Mouse (Mus musculus) testis, postnatal 10 days (tissue): Measurements from ENCODE around the gene Rxfp3.

Experiments used
- DNase-seq: peaks from one replicate; pipeline ENCODE4 v3.0.0; 2021; ENCODE audit warnings: low spot score

The Rxfp3 gene

DNA sequence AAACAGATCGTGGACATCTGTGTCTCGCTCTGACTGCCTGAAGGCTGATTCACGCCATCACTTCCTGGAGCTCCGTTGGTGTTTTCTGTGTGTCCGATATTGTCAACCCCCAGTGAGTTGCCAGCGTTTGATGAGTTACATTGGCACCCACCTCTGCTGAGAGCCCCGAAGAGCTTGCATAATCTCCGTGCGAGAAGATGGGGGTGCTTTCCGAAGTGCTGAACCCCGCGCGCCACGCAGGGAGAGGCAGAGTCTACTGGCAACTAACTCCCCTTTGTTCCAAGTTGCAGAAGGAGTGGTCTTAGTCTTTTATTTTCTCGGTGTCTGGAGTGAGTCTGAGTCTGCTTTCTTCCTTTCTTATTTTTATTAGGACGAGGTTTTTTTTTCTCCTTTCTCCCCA is at the start of gene Rxfp3:
TSS of gene Rxfp3 (minus strand) at position 281 of the 400 bp plus-strand sequence.
- DNase-seq: peak; percentile 46

DNA sequence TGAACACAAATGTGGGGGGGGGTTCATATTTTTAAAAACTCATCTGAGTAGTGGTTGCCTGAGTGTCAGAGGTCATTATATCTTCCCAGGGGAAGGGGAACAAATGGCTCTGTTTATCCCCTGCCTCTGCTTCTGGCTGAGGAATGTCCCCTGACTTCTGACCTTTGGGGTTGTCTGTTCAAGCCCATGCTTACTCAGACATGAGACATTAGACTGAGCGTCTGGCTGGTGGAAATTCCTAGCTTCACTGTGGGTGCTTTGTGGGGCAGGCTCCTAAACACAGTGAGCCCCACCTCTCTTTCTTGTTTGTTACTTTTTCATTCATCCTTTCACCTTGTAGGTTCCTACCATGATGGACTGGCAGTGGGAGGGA is 47.2 kb upstream of the Rxfp3 start:
- no peak for DNase-seq

DNA sequence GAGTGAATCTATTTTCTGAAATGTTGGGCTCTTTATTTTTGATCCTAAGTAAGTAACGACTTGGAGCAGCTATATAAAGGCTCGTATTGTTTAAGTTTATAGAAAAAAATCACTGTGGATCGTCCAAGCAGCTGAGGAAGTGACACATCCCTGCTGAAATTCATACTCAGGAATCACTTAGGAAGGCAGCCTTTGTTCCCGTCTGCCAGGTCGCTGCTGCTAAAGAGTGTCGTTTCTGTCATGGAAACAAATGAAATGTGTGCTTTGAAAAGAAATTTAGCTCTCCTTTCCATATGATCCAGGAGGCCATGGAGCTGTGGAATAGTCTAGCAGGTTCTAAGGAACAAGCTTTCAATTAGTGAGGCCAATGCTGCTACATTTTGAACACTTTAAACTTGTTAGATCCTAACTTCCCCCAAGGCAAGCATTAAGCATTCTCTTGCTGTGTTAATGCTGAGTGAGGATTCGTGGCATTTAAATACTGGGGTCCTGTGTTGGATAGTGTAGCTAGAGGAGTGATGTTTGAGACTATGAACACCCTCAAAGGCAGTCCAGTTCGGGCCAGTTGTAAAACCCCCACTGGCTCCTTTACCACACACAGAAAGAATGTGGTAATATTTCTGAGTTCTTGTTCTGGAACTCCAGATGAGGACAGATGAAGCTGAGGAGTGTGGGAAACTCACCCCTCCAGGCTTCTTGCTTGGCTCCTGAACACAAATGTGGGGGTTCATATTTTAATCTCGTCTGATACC is 46.6 kb upstream of the Rxfp3 start:
- DNase-seq: no peak

DNA sequence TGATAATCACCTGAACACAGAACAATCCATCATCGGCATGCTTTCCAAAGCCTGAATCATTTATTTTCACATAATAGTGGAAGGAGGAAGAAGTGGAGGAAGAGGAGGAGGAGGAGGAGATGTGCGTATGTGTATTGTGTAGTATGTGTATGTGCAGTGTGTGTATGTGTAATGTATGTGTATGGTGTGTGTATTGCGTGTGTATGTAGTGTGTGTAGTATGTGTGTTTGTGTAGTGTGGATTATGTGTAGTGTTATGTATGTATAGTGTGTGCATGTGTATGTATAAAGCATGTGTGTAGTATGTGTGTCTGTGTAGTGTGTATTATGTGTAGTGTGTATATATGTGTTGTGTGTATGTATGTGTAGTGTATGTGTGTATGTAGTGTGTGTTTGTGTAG is 45.9 kb upstream of the Rxfp3 start:
- DNase-seq: no peak

DNA sequence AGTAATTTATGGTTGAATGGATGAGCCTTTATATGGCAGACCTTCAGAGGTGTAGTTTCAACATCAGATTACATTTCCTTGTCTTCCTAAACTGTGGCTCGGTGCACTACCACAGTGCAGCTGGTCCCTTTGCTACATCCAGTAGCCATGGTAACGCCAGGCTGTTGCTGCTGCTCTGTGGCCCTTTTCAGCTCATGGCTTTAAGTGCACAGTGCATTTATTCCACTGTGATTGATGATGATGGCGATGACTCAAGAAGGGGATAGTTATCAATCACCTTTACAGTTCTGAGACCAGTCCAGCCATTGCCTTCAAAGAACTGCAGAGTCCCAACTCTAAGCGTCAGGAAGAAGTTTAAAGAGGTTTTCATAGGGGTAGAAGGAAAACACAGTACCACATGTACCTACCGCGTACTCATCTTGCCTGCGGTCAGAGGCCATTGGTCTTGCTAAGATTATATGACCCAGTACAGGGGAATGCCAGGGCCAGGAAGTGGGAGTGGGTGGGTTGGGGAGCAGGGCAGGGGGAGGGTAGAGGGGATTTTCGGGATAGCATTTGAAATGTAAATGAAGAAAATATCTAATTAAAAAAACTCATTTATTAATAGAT is 45.3 kb upstream of the Rxfp3 start:
- DNase-seq: no peak

DNA sequence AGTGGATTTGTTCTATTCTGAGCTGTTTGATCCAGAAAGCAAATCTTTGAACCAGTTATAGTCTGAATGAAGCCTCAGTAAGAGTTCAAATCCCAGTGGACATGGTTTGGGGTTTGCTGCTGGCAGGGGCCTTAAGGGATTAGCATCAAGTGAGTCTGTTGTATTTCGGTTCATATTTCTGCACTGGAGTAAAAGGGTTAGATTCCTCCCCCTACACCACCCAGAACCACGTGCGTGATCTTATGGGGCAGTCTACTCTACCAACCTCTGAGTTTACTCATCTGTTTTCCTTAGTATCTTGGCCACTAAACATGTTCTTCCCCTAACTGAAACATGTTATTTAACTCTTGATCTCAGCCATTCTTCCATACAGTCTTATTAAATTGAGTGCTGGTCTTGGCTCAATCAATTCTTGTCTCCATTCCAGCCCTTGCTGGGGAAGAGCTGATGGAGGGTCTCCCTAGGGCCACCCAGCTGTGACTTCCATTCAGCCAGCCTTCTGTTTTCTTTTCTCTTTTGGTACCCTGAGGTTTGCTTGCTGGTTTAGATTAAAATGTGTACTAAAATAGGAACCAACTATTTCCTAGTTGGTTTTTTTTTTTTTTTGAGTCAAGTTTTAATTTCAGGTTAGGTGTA is 38.1 kb upstream of the Rxfp3 start:
- DNase-seq: no peak

GRCm38 (mm10) chr15:11067891-11068290 is 30.1 kb upstream of the Rxfp3 start:
- no peak for DNase-seq

GRCm38 (mm10) chr15:11066299-11066698 is 28.5 kb upstream of the Rxfp3 start:
- no peak for DNase-seq

DNA sequence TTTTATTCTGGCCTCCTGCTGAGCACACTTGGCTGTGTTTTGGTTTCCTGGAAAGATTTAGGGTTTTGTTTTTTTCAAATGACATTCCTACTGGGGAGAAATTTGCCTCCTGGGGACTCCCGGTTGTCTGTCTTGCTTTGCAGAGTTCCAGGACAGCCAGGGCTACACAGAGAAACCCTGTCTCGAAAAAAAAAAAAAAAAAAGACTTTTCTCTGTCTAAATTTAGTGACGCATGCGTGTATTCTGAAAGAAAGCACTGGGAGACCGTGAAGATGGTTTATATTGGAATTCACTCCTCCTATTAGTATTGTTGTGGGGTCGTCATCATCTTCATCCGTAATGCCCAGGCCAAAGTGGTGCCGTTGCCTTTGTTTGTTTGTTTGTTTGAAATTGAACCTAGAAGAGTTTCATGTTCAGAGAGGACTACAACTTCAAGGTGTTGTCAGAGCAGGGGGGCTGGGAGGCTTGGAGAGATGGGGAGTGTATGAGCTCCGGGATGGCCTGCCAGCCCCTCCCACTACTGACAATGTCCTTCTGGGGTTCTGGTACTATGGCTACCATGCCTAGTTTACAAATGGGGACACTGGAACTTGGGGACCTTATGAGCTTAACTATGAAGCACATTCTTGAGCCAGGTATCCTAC is 27.9 kb upstream of the Rxfp3 start:
- no peak for DNase-seq

DNA sequence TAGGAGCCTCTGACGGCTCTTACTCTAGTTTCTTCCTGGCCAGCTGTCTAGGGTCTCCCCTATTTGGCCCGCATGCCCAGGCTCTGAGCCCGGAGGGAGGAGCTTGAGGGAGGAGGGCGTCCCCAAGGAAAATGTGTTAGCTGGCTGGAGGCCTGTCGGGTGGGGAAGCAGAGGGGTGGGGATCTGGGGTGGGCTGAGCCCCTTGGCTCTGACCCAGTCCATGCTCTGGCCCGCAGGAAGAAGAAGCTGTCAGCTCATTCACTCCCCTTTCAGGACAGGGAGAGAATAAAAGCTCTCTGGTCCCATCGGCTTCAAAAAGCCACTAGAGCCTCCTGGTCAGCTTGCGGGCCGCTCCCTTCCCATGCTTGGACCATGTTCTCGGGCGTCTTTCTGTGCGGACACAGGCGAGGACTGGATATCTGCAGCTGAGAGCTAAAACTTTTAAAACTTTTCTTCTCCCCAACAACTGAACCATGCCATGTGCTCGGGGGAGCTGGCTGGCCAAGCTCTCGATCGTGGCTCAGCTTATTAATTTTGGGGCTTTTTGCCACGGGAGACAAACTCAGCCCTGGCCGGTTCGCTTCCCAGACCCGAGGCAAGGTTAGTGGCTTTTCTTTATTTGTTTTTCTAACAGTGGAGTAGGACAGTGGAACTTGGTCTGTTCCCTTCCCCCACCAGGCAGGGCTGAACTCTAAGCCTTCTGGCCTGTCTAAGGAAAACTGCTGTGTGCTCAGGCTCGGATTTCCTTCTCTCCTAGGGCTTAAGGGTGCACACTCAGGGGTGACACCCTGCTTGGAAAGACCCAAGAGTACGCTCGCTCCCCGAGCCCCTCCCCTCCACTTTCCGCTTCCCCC is 27.0 kb upstream of the Rxfp3 start, which contains the start of gene Adamts12:
TSS of gene Adamts12 (plus strand) at position 233 of the 854 bp plus-strand sequence.
- peak; percentile 76 for DNase-seq

DNA sequence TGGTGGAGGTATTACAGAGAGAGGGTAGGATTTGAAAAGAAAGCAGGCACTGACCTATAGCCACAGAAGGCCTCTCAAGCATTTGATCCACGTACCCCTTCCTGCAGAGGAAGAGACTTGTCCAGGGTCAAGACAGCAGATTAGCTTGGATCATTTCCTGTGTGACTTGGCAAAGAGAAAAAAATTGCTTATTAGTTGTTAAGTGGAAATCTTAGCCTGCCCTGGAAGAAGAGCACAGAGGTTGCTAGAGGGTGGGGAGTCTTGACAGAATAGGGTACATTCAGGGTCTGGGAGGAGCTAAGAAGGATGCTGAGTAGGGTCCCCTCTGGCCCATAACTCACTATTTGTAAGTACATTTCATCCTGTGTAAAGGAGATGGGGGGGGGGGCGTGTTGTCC is 26.4 kb upstream of the Rxfp3 start:
- DNase-seq: no peak

GRCm38 (mm10) chr15:11062903-11063302 is 25.1 kb upstream of the Rxfp3 start:
- DNase-seq: no peak

GRCm38 (mm10) chr15:11054440-11055080 is 16.8 kb upstream of the Rxfp3 start:
- no peak for DNase-seq

- DNase-seq: no peak
These were observed 16.1 kb upstream of the Rxfp3 start for GRCm38 (mm10) chr15:11053678-11054439.

DNA sequence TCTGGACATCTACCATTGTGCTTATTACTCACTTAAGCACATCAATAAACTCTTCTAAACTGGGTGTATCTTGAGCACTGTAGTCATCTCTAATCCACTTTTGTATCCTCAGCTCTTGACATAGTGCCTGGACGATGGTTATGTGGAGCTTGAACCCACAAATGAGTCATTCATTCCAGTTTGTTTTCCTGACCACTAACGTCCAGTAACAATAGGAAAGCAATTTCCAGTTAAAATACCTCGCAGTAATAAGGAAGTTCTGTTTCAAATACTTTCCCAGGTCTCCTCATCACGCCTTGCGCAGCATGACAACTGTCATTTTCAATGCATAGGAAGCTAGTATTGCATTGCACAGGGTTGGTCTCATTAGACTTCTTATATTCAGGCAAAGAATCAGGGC is 5.0 kb upstream of the Rxfp3 start:
- no peak for DNase-seq

- DNase-seq: no peak
These were observed 3.4 kb upstream of the Rxfp3 start for GRCm38 (mm10) chr15:11041229-11041628.

- DNase-seq: no peak
These were observed 2.3 kb upstream of the Rxfp3 start for GRCm38 (mm10) chr15:11040067-11040466.

- peak; percentile 71 for DNase-seq
These were observed 685 bp upstream of the Rxfp3 start for GRCm38 (mm10) chr15:11038476-11038875.

- DNase-seq: no peak
These were observed 455 bp downstream of the Rxfp3 start for GRCm38 (mm10) chr15:11037376-11037695.

DNA sequence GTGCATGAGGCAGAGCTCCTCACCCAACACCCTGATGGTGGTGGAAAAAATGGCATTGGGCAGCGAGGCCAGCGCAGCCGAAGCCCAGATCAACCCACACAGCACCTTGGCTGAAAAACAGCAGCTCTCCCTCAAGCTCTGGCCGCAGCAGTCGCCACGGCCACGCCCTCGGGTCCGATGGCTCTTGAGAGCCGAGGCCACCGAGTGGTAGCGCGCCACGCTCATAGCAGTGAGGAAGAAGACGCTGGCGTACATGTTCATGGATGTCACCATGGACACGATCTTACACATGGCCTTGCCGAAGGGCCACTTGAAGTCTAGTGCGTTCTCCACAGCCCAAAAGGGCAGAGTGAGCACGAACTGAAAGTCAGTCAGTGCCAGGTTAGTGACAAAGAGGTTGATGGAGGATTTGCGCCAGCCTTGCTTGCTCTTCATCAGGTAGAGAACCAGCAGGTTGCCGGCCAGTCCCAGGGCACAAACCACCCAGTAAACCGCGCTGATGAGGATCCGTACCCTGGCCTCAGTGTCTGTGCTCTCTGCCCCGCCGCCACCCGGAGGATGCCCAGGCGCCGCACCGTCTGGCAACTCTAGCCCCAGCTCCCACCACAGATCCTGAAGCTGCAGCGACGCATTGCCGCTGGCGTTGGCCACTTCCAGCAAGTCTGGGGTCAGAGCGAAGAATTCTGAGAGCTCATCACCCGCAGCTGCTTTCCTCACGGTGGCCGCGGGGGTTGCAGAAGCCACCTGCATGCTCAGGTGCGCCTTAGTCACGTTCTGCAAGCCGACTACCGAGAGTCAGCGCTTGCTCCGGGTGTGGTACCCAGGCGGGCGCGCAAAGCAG is 1.0 kb downstream of the Rxfp3 start:
- no peak for DNase-seq
